Mouse (Mus musculus): ENCODE data around the gene Fam135a. TPM values are rescaled to one million over a fixed set of nuclear protein-coding genes. Genes with fewer than 3 reads are reported as not detected.

The Fam135a gene
- 10 to 100 TPM; 11.6 to 12.9 TPM for total RNA-seq (2021)
- long read RNA-seq, experiment 1, partial matches to known transcripts: 1 of 6 reads
- long read RNA-seq, experiment 1, other reads (novel, unspliced or antisense): 5 of 6 reads
- long read RNA-seq, experiment 2, partial matches to known transcripts: 2 of 10 reads
- long read RNA-seq, experiment 2, other reads (novel, unspliced or antisense): 5 of 10 reads

DNA sequence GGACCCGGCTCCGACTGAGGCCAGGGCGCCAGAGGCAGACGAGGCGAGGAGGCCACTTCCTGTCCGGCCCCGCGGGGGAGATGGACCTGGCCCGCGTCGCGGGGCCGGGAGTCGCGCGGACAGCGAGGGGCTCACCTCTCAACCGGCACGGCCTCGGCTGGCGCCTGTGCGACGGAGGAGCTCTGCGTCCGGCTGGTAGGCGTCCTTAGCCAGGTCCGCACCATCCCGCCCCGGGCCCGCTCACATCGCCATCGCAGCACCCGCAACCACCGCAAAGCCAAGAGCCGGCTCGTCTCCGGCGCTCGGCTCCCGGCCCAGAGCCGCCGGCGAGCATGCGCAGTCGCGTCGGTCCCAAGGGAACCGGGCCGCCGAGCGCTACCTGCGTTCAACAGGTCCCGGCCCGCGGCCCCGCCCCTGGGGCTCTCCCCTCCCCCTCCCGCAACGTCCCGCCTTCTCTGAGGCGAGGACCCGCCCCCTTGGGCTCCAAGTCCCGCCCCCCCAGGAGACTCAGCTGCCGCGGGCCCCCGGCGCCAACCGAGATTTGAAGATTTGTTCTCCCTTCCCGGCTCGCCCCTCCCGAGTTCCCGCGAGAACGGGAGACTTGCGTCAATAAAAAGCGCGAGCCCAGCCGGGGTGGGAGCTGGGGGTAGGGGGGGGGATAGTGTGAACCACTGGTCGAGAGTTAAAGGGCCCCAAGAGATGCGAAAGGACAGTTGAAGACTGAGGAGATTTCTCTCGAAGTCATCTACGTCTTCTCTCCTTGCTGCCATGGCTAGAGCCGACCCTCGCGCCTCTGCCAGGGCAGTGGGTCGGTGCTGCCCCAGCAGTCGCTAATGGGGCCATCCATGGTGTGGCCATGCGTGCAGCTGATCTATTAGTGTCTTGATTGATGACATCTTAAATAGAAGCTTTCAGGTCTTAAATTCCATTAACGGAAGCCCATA is at the start of gene Fam135a:
Gene Fam135a, minus strand, starts transcription at position 416 of the 944 bp plus-strand sequence.
- peak; percentile 87 to 89 for DNase-seq (ENCODE audit: low spot score in 2 of 2)

DNA sequence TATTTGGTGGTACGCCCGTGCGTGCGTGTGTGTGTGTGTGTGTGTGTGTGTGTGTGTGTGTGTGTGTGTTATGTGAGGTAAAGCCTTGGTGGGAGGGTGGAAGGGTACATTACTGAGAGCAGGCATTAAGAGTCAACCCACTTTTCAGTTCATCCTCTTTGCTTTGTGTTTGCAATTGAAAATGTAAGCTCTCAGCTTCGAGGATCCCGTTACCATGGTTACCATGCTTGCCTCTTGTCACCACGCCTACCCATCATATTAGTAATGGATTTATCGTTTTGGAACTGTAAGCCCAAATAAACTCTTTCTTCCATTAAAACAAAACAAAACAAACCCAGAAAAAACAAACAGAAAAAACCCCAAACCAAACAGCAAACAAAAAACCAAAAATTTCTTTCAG is 43.4 kb upstream of the Fam135a start:
- DNase-seq (ENCODE audit: low spot score in 2 of 2): no peak

DNA sequence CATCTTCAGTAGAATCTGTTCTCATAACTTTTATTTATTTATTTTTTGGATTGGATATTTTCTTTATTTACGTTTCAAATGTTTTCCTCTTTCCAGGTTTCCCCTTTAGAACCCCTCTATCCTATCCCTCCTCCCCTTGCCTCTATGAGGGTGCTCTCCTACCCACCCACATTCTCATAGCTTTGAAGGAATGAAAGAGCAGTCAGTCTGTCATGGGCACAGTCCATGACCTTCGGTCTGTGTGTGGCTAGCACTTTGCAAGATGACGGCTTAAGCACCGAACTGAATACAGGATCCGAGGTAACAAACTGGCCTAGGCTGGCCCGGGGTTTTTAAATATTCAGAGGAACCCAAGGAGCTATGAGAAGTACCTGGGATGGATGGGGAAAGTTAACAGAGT is 40.4 kb upstream of the Fam135a start:
- no peak for DNase-seq (ENCODE audit: low spot score in 2 of 2)

DNA sequence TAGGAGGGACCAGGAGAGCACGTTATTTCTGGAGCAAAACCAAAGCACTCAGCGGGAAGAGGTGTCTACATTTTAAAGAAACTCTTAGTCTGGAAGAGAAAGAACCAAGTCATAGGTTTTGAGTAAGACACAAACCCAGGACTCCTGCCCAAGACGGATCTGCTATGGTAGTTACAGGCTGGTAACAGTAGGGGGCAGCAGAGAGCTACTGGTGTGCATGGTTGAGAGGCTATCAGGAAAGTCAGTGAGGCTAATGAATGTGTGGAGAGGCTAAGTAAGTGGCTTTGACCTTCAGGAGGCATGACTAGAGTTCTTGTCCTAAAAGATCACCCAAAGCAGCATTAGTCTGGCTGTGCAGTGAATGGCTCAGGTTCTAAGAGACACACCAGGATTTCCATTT is 37.0 kb upstream of the Fam135a start:
- DNase-seq (ENCODE audit: low spot score in 2 of 2): peak; percentile 68 to 70

DNA sequence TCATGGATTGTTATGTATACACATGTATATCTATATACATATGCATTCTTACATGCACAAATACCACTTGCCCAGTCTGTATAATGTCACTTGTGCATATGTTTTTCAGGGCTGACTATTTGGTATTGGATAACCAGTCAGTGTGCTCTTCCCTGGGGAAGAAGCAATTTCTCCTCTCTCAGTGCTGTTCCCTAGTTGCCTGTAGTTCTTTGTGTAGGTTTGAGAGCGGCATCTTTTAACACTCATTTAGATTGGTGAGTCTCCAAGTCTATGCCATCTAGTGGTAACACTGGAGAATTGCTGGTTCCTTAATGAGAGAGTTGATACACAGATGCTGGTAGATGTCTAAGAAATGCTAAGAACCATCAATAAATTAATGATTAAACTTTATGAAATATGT is 34.7 kb upstream of the Fam135a start:
- no peak for DNase-seq (ENCODE audit: low spot score in 2 of 2)

DNA sequence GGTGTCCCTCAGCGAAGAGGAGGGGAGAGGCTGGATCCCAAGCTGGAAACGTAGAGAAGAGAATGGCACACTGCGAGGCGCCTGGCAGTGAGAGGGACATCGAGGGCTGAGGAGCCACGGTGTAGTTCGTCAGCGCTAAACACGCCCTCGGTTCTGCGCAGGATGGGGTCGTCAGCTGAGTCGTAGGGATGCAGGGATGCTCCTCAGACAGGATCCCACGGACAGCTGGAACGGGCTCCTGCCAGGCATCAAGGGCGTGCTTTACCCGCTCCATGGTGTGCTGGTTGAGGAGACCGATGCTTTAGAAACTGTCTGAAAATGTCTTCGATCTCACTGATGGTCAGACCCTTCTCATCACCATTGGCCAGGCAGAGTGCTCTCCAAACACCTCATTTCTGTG is 33.7 kb upstream of the Fam135a start:
- no peak for DNase-seq (ENCODE audit: low spot score in 2 of 2)

DNA sequence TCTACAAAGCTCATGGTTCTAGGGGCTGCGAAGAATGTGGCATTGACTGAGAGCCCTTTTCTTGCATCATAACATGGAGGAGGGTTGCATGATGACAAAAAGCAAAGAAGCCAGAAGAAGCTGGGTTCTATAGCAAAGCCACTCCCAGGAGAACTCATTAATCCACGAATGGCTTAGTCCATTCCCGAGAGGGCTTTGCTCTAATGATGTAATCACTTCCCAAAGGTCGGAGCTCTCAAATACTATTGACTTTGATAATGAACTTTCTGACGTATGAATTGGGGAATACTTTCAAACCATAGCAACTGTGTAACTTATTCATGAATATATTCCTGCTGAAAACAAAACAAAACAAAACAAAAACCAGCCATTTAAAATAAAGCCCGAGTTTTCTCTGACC is 27.7 kb upstream of the Fam135a start:
- no peak for DNase-seq (ENCODE audit: low spot score in 2 of 2)

DNA sequence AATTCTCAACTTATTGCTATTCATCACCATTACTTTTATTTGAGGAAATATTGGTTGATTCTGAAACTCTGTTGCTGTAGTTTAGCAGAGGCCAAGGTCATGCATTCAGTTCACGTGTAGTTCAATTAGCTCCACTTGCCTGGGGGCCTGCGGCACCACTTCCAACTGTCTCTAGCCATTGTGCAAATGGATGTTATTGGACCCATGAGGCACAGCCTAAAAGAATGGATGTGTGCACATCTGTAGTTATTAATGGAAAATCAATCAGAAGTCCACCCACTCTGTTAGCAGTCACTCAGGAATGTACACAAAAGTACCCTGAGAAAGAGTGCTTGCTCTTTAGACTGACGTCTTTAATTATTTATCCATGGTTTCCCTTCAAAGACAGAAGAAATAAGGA is 24.5 kb upstream of the Fam135a start:
- no peak for DNase-seq (ENCODE audit: low spot score in 2 of 2)

DNA sequence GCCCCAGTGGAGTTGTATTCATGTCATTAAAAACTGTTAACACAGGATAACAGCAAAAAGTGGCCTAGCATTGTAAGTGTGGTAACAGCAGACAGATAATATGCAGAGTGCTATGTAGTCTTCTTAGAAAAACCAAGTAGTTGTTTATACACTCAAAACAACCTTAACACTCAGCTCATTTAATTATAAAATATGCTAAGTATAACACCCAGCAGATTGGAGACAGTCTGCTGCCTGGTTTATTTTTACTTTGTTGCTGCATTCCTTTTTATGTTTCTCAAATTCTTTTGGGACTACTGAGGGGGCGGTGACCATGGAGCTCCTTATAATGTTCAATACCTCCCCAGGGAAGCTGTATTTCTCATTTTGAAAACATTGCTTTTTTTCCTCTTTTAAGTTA is 22.4 kb upstream of the Fam135a start:
- DNase-seq (ENCODE audit: low spot score in 2 of 2): no peak

DNA sequence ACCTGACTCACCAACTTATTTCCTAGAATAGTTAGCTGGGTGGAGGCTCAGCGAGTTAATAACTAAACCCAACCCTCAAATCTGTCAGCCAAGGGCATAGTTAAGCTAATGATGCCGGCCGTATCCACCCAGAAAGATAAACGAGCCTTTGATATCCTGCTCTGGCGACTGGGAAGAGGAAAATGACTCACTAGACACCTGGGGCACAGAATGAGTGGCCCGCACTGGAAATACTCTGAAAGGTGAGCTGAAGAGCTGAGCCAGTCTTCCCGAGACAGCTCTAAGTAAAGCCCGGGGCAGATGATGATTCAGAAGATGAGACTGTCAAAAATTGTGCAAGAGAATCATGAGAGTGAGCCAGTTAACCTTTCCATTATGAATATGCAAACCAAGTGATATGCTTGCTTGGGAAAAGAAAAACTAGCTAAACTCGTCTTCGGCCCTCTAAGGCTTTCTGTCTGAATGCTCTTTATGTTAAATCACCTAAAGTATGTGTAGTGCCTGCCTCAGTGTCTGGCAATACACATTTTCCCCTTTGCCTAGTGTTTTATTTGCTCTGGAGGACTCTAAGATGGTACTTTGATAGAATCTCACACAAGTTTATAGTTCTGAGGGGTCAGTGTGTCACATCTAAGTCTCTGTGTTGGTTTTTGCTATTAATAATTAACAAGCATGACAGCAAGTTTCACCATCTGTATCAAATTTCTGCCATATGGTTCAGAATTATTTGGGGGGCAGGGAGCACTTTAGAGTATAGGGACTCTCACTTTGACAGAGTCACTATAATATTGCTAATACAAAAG is 8.0 kb upstream of the Fam135a start:
- no peak for DNase-seq (ENCODE audit: low spot score in 2 of 2)

DNA sequence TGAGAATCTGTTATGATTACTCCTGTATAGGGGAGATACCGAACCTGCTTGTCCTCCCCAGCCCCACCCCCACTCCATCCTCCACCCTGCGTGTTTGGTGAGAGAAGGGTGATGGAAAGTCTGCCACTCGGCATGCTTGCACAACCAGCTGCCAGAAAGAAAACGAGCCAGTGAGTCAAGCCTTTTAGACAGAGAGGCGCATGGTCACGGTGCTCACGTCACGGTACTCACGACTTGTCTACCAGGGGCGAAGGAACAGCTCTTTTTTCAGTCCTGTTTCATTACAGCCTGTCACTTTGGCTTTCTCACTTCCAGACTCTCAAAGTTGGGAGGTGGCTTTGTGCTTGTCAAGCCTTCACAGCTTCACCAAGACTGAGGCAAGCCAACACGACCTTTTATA is 7.2 kb upstream of the Fam135a start:
- no peak for DNase-seq (ENCODE audit: low spot score in 2 of 2)

DNA sequence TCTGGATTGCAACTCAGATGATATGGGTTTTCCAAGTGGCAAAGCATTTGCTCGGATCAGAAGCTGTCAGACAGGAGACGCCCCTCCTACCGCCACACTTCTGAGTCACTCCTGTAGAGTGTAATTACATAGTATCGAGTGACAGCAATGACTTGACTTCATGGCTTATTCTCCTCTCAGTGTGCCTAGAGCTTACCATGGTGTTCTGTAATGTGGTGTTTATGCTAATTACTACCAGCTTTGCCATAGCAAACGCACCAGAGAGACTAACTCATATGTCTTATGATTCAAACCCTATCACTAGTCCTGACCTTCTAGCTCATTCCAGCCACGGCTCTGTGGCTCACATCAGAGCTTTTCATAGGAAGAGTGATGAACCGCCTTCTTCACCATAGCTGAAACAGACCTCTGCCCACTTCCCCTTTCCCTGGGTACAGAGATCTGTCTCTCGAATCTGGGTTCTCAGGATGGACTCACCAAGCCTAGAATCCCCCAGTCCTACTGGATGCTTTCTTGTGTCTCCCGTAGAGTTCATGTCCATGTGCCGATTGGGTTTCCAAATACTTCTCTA is 2.5 kb upstream of the Fam135a start:
- no peak for DNase-seq (ENCODE audit: low spot score in 2 of 2)

DNA sequence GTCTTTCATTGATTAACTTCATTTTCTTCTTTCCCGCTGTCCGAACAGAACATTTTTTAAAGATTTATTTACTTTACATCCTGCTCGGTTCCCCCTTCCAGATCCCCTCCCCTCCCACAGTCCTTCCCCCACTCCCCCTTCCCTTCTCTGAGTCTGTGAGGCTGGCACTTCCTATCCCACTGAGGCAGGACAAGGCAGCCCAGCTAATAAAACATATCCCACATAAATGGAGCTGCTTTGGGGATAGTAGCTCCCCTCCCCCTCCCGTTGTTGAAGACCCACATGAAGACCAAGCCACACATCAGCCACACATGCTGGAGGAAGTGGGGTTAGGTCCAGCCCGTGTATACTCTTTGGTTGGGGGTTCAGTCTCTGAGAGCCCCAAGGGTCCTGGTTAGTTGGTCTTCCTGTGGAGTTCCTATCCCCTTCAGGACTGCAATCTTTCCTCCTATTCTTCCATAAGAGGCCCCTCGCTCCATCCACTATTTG is 773 bp upstream of the Fam135a start:
- no peak for DNase-seq (ENCODE audit: low spot score in 2 of 2)

DNA sequence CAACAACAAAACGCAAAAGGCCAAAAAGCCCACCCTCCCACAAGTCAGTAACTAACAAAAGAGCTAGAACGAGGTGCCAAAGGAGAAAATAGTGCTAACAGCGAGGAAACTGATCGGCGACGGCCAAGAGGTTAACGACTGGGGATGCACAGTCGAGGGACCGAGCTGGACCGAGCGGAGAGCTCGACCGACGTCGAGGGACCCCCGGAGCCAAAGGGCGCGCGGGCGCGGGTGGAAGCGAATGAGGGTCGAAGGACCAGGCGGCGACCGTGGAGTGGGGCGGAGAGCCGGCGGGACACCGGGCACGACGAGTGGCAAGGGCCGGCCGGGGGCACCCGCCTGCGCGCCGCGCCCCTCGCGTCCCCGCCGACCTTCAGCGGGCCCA is 608 bp downstream of the Fam135a start:
- DNase-seq (ENCODE audit: low spot score in 2 of 2): peak in 1 of 2 experiments; percentile 57

DNA sequence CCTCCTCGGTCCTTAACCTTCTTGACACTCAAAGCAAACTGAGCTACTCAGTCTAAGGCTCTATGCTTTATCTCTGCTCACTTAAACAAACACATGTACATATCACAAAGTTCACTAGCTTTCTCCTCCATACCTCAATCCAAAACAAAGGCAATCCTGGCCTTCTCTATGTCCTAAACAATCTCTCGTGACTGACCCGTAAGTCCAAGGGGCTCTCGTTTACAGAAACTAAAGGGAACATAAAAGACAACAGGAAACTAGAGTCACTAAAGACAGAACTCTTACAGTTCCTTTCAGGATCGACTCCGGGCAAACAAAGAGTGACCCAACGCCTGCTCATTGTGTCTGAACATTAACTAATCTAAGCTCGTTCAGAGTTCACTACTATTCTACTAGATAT is 2.6 kb downstream of the Fam135a start:
- DNase-seq (ENCODE audit: low spot score in 2 of 2): no peak

DNA sequence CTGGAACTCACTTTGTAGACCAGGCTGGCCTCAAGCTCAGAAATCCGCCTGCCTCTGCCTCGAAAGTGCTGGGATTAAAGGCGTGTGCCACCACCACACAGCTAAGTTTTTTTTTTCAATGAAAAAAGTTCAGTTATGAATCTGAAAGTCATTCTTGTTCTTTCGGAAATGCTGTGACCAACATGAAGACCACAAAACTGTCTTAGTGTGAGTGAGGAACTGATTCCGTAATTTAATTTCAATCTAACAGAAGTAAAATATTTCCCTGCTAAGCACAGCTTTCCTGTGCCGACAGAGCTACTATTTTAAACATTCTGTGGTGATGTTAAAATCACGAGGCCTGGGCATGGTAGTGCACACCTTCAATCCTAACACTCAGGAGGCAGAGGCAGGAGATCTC is 7.7 kb downstream of the Fam135a start:
- no peak for DNase-seq (ENCODE audit: low spot score in 2 of 2)

DNA sequence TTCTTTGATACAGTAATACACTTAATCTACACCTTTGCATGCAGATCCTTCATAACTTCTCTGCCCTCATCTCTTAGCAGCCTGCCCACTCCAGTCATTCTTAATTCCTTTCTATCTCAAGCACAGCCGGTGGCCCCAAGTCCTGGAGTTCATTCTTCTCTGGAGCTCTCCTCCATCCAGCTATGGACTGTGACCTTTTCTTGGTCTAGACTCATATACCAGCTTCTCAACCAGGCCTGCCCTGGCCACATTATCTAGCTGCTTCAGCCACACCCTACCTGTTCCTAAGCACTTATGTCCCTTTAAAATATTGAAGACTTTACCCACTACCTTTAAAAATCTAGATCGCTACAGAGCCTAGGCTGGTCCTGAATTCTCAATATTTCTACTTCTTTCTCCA is 9.5 kb downstream of the Fam135a start:
- no peak for DNase-seq (ENCODE audit: low spot score in 2 of 2)

DNA sequence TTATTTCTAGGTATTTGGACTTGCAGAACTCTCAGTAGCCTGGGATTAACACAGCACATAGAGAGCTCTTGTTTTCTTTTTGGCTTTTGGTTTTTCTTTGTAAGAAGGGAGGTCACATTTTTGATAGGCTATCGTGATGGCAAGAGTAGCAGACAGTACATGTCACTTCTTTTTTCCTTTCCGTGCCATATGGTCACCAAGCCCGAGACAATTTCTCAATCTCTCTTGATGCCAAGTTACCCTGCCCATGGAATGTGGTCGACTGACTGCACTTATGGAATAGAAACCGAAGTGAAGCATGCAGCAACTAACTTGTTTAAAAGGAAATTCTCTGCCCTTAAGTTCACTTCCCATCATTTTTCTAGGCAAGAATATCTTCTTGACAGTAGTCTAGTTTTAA is 10.0 kb downstream of the Fam135a start:
- DNase-seq (ENCODE audit: low spot score in 2 of 2): no peak

DNA sequence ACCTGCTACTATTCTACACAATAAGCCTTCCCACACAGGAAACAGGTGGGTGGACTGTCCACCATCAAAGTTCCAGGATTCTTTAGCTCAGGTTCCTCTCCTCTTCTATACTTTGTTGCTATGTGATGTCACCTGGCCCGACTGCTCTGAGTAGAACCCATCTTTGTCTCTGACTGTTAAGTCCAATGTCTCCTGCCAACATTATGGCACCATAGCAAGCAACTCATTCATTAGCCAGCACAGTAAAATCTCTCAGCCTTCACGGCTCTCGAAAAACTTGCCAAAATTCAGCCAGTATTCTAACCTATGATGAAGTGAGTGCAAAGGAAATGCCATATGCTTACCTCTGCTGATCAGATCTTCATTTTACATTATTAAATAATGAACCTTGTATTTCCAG is 14.0 kb downstream of the Fam135a start:
- no peak for DNase-seq (ENCODE audit: low spot score in 2 of 2)

DNA sequence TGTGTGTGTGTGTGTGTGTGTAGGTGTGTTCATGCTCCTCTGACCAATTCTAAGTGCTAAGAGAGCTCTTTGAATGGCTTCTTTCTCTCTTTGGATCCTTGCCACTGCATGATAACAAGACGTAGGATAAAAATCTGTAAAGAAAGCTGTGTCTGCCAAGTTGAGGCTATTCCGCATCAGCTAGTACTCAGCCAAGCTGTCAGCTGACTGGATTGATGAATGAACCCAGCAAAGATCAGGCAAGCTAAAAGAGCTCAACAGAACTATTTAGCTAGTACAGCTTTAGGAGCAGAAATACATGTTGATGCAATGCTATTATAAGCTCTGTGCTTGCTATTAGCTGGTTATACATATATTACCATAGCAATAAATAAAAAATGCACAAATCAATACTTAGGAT is 25.7 kb downstream of the Fam135a start:
- DNase-seq (ENCODE audit: low spot score in 2 of 2): no peak
